Mouse (Mus musculus): ENCODE data around the gene Phc3. TPM values are rescaled to one million over a fixed set of nuclear protein-coding genes. Genes with fewer than 3 reads are reported as not detected.

Phc3 gene
- polyA plus RNA-seq, 1 experiment: 4.8 TPM

DNA sequence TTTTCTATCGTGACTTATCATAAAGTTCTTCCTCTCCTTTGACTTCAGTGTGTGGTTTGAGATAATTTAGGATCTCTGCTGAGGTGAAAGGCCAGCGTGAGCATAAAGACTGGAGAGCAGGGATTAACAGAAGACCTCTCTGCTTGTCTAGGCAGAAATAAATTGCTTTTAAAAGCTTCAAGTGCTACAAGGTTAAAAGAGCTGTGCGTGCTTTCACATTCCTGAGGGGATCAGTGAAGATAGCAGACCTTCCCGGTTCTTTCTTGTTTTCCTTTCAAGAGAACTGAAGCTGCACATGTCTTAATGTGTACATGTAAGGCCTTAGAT is 27.4 kb upstream of the Phc3 start:
- H3K79me2 ChIP-seq (ENCODE audit: control insufficient read depth, insufficient read depth): peaks cover 54% of the 10 kb centered on the region
- H3K4me2 ChIP-seq (ENCODE audit: low read depth): peak overlapping the region; percentile 84
- TF ChIP-seq CEBPB (IDR thresholded peaks at IDR 0.05; ENCODE audit: insufficient read depth, poor library complexity, severe bottlenecking) (no peak), POLR2A (IDR thresholded peaks at IDR 0.05; ENCODE audit: insufficient read length, low read depth) (no peak)
- no peaks in the 10 kb centered on the region for H3K27me3 ChIP-seq (ENCODE audit: control insufficient read depth, insufficient read depth, insufficient read length)
- H3ac ChIP-seq (ENCODE audit: control insufficient read depth, insufficient read length): peak overlapping the region; percentile 72
- H3K36me3 ChIP-seq (ENCODE audit: control insufficient read depth, insufficient read depth): no peaks in the 10 kb centered on the region
- peak overlapping the region; percentile 72 for H3K4me3 ChIP-seq

DNA sequence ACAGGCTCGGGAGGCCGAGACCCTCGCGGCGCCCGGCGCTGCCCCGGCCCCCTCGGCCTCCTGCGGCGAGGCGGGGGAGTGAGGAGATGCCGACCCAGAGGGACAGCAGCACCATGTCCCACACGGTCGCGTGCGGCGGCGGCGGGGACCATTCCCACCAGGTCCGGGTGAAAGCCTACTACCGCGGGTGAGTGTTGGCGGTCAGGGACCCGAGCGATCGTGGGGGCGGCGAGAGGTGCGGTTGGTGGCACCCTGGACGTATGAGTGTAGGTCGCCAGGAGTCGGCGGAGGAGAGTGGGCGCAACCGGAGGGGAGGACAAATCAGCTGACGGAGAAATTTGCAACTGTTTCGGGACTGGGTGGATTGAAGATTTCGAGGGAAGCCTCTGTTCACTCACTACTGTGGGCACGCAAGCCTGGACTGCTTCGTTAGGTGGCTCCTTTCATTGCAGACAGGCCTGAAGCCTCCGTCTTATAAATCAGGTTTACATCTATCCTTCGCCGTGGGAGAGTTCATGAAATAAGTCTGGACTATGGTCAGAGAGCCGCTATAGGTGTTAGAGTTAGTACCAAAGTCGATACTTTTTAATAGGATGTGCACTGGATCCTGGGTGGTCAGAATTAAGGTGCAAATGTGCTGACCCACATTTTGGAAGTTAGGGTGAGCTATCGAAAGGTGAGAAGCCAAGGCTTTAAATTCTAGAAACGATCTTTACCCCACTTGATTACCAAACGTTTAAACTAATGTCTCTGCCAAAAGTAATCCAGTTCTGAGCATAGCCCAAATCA is 26.9 kb upstream of the Phc3 start:
- peaks cover 48% of the 10 kb centered on the region for H3K79me2 ChIP-seq (ENCODE audit: control insufficient read depth, insufficient read depth)
- no peaks in the 10 kb centered on the region for H3K36me3 ChIP-seq (ENCODE audit: control insufficient read depth, insufficient read depth)
- peak overlapping the region; percentile 84 for H3K4me2 ChIP-seq (ENCODE audit: low read depth)
- TF ChIP-seq POLR2A (IDR thresholded peaks at IDR 0.05; ENCODE audit: insufficient read length, low read depth) (no peak), MYOD1 (IDR thresholded peaks at IDR 0.05; ENCODE audit: control insufficient read depth in 1 of 3, insufficient read length in 2 of 3, low read depth in 2 of 3) (no peak), REST (IDR thresholded peaks at IDR 0.05; ENCODE audit: insufficient read depth, insufficient read length) (no peak), CEBPB (IDR thresholded peaks at IDR 0.05; ENCODE audit: insufficient read depth, poor library complexity, severe bottlenecking) (no peak), USF1 (IDR thresholded peaks at IDR 0.05; ENCODE audit: low read depth) (no peak), TCF12 (IDR thresholded peaks at IDR 0.05; ENCODE audit: insufficient read depth, poor library complexity, severe bottlenecking) (no peak), MAX (IDR thresholded peaks at IDR 0.05; ENCODE audit: low read depth) (no peak), MYOG (IDR thresholded peaks at IDR 0.05; ENCODE audit: control insufficient read depth in 1 of 3, insufficient read depth in 1 of 3, insufficient read length in 2 of 3, low read depth in 2 of 3) (no peak), POLR2AphosphoS2 (IDR thresholded peaks at IDR 0.05; ENCODE audit: insufficient read length, low read depth) (no peak), TCF3 (IDR thresholded peaks at IDR 0.05; ENCODE audit: insufficient read length, low read depth) (no peak), E2F4 (IDR thresholded peaks at IDR 0.05; ENCODE audit: insufficient read depth) (no peak), SRF (IDR thresholded peaks at IDR 0.05; ENCODE audit: control insufficient read depth, insufficient read length, low read depth) (no peak)
- peak overlapping the region; percentile 72 for H3ac ChIP-seq (ENCODE audit: control insufficient read depth, insufficient read length)
- H3K4me3 ChIP-seq: peak overlapping the region; percentile 72
- no peaks in the 10 kb centered on the region for H3K27me3 ChIP-seq (ENCODE audit: control insufficient read depth, insufficient read depth, insufficient read length)

DNA sequence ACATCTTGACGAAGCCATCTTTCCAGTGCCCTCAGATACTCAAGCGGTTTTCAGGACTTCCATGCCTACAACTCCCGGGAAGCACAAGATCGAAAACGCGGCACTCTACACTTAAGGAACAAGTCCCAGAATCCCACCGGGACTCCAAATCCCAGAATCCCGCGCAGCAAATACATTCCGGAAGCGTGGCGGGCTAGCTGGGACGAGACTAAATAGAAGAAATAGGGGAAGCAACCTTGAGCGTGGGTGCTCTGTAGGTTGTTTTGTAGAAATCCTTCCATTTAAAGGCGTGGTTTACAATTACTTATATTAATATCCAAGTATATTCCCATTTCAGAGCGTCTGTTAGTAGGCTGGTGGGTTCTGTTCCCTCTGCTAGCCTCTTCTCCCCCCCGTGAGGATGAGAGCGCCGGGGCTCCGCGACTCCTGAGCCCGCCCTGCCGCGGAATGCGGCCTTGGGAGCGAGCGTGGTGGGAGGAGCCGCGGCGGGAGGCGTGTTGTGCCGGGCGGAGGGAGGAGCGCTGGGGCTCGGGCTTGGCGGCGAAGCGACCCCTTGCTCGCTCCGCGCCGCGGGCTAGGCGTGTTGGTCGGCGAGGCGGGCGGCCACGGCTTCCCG is 26.2 kb upstream of the Phc3 start, which contains the start of gene Prkci:
Prkci (plus strand) TSS at position 465 of the 616 bp plus-strand sequence.
- Histone ChIP-seq H3K79me2 (ENCODE audit: control insufficient read depth, insufficient read depth) (peaks cover 42% of the 10 kb centered on the region), H3K36me3 (ENCODE audit: control insufficient read depth, insufficient read depth) (no peaks in the 10 kb centered on the region), H3ac (ENCODE audit: control insufficient read depth, insufficient read length) (peak within 1 kb of the TSS; percentile 72), H3K27me3 (ENCODE audit: control insufficient read depth, insufficient read depth, insufficient read length) (no peaks in the 10 kb centered on the region), H3K4me3 (peak within 1 kb of the TSS; percentile 72), H3K4me2 (ENCODE audit: low read depth) (peak within 1 kb of the TSS; percentile 89)
- peak in 1 of 3 experiments; percentile 51 for TF ChIP-seq MYOG (IDR thresholded peaks at IDR 0.05; ENCODE audit: control insufficient read depth in 1 of 3, insufficient read depth in 1 of 3, insufficient read length in 2 of 3, low read depth in 2 of 3)
- TF ChIP-seq MYOD1 (IDR thresholded peaks at IDR 0.05; ENCODE audit: control insufficient read depth in 1 of 3, insufficient read length in 2 of 3, low read depth in 2 of 3): no peak
- peak; percentile 95 for TF ChIP-seq POLR2AphosphoS2 (IDR thresholded peaks at IDR 0.05; ENCODE audit: insufficient read length, low read depth)
- TF ChIP-seq REST (IDR thresholded peaks at IDR 0.05; ENCODE audit: insufficient read depth, insufficient read length): no peak
- peak; percentile 26 for TF ChIP-seq MAX (IDR thresholded peaks at IDR 0.05; ENCODE audit: low read depth)
- no peak for TF ChIP-seq TCF3 (IDR thresholded peaks at IDR 0.05; ENCODE audit: insufficient read length, low read depth)
- TF ChIP-seq USF1 (IDR thresholded peaks at IDR 0.05; ENCODE audit: low read depth): no peak
- TF ChIP-seq CEBPB (IDR thresholded peaks at IDR 0.05; ENCODE audit: insufficient read depth, poor library complexity, severe bottlenecking): no peak
- TF ChIP-seq E2F4 (IDR thresholded peaks at IDR 0.05; ENCODE audit: insufficient read depth): peak; percentile 48
- no peak for TF ChIP-seq TCF12 (IDR thresholded peaks at IDR 0.05; ENCODE audit: insufficient read depth, poor library complexity, severe bottlenecking)
- peak; percentile 97 for TF ChIP-seq POLR2A (IDR thresholded peaks at IDR 0.05; ENCODE audit: insufficient read length, low read depth)
- no peak for TF ChIP-seq SRF (IDR thresholded peaks at IDR 0.05; ENCODE audit: control insufficient read depth, insufficient read length, low read depth)

- Histone ChIP-seq H3K27me3 (ENCODE audit: control insufficient read depth, insufficient read depth, insufficient read length) (no peaks in the 10 kb centered on the region), H3K4me2 (ENCODE audit: low read depth) (peak overlapping the region; percentile 89), H3K79me2 (ENCODE audit: control insufficient read depth, insufficient read depth) (peaks cover 37% of the 10 kb centered on the region), H3K36me3 (ENCODE audit: control insufficient read depth, insufficient read depth) (no peaks in the 10 kb centered on the region), H3K4me3 (peak overlapping the region; percentile 72), H3ac (ENCODE audit: control insufficient read depth, insufficient read length) (no peak overlapping the region)
- TF ChIP-seq TCF12 (IDR thresholded peaks at IDR 0.05; ENCODE audit: insufficient read depth, poor library complexity, severe bottlenecking): no peak
- TF ChIP-seq POLR2A (IDR thresholded peaks at IDR 0.05; ENCODE audit: insufficient read length, low read depth): no peak
- no peak for TF ChIP-seq CEBPB (IDR thresholded peaks at IDR 0.05; ENCODE audit: insufficient read depth, poor library complexity, severe bottlenecking)
- no peak for TF ChIP-seq USF1 (IDR thresholded peaks at IDR 0.05; ENCODE audit: low read depth)
- TF ChIP-seq MYOD1 (IDR thresholded peaks at IDR 0.05; ENCODE audit: control insufficient read depth in 1 of 3, insufficient read length in 2 of 3, low read depth in 2 of 3): no peak
- TF ChIP-seq REST (IDR thresholded peaks at IDR 0.05; ENCODE audit: insufficient read depth, insufficient read length): no peak
- TF ChIP-seq TCF3 (IDR thresholded peaks at IDR 0.05; ENCODE audit: insufficient read length, low read depth): no peak
- TF ChIP-seq SRF (IDR thresholded peaks at IDR 0.05; ENCODE audit: control insufficient read depth, insufficient read length, low read depth): no peak
- no peak for TF ChIP-seq POLR2AphosphoS2 (IDR thresholded peaks at IDR 0.05; ENCODE audit: insufficient read length, low read depth)
- no peak for TF ChIP-seq MAX (IDR thresholded peaks at IDR 0.05; ENCODE audit: low read depth)
- no peak for TF ChIP-seq MYOG (IDR thresholded peaks at IDR 0.05; ENCODE audit: control insufficient read depth in 1 of 3, insufficient read depth in 1 of 3, insufficient read length in 2 of 3, low read depth in 2 of 3)
- TF ChIP-seq E2F4 (IDR thresholded peaks at IDR 0.05; ENCODE audit: insufficient read depth): no peak
These were observed 25.6 kb upstream of the Phc3 start for GRCm38 (mm10) chr3:30994859-30995258.

Data from myocyte (in vitro differentiated cells).